Mouse (Mus musculus) intestine, embryonic 14.5 days (tissue): ENCODE results near the gene Rap1gap2. TPM values are rescaled to one million over a fixed set of nuclear protein-coding genes. Genes with fewer than 3 reads are reported as not detected.

Experiments
- ATAC-seq: fragments of 200-750 bp; cut with Nextera tagmentation; replicated peaks from 2 replicates; pipeline ENCODE4 v1.8.0; 2017; ENCODE audit warnings: low read depth, moderate number of reproducible peaks, moderate TSS enrichment, moderate library complexity; ENCODE audit not compliant: low FRiP score, low TSS enrichment
- DNase-seq: peaks from one replicate; pipeline ENCODE4 v3.0.0-alpha.2; 2018; ENCODE audit warnings: low spot score
- H3K27ac ChIP-seq: fragments of 300-500 bp; sonication (generic); 2 replicates; pipeline ENCODE4 v1.5.1; 2014; ENCODE audit warnings: low read depth, mild to moderate bottlenecking, control low read depth
- H3K27me3 ChIP-seq: fragments of 300-500 bp; sonication (generic); replicated peaks from 2 replicates; pipeline ENCODE4 v1.6.1; 2014; ENCODE audit warnings: low read length, control low read depth; ENCODE audit not compliant: control insufficient read depth, insufficient read depth
- H3K36me3 ChIP-seq: fragments of 300-500 bp; sonication (generic); 2 replicates; pipeline ENCODE4 v1.6.1; 2014; ENCODE audit warnings: low read length, control low read depth; ENCODE audit not compliant: control insufficient read depth, insufficient read depth
- H3K4me1 ChIP-seq: fragments of 300-500 bp; sonication (generic); replicated peaks from 2 replicates; pipeline ENCODE4 v1.6.1; 2014; ENCODE audit warnings: low read length, control low read depth, mixed read lengths; ENCODE audit not compliant: control insufficient read depth, insufficient read depth
- H3K4me2 ChIP-seq: fragments of 300-500 bp; sonication (generic); 2 replicates; pipeline ENCODE4 v1.6.1; 2014; ENCODE audit warnings: low read length
- H3K4me3 ChIP-seq: fragments of 300-500 bp; sonication (generic); 2 replicates; pipeline ENCODE4 v1.5.1; 2014; ENCODE audit warnings: low read depth, low read length, control low read depth, mixed read lengths
- H3K9ac ChIP-seq: fragments of 300-500 bp; sonication (generic); 2 replicates; pipeline ENCODE4 v1.6.1; 2014; ENCODE audit warnings: mild to moderate bottlenecking, low read length
- H3K9me3 ChIP-seq: fragments of 300-500 bp; sonication (generic); 2 replicates; pipeline ENCODE4 v1.6.1; 2016; ENCODE audit warnings: low read length, control low read depth; ENCODE audit not compliant: control insufficient read depth
- WGBS: fragments of 180-500 bp; shearing (Covaris S2); extraction: QIAGEN DNeasy Blood & Tissue Kit; methylation state at CpG from one replicate; pipeline ENCODE4 v1.1.7; 2014; 5-methylcytosine and 5-hydroxymethylcytosine counted together
- polyA plus RNA-seq: library from polyadenylated mRNA; unstranded; fragments of >200 nt; fragmentation: Nextera tagmentation; extraction: Ambion mirVana; gene quantifications from 2 replicates; pipeline ENCODE4 v1.2.1, GENCODE M21; 2014

Gene Rap1gap2
- polyA plus RNA-seq, 1 experiment from 2014 or later: 11.6 TPM

DNA sequence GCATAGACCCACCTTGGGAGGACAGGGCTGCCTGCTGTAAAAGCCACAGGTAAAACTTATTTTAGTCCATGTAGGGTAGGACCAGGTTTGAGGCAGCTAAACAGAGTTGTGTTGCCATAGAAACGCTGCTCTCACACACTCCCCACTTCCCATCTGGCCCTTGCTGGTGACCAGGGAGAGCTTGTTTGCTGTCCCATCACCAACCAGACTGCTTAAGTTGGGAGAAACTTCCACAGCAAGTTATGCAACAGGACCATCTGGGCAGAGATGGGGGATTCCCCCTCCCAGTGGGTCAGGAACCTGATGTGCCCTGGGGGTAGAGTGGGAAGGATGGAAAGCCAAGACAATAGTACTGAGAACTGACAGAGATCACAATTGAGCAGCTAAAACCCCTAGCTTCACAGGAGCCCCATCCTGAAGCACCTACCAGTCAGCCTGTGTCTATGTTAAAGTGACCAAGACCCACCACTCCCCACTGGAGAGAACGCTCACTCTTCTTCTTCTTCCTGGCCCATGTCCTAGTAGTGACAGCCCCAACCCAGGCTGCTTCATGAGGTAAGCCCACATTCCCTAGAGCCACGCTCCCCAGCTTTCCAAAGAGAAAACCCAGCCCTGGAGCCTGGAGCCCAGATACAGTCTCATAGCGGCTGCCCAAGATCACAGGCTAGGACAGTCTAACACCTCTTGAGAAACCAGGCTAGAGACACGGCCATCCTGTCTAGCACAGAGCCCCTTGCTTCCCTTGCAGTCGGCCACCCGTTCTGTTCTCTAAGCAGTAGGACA, 125.1 kb downstream of the Rap1gap2 start:
- H3K4me2 ChIP-seq: no peak overlapping the region
- no peak overlapping the region for H3K27ac ChIP-seq
- DNase-seq: no peak
- H3K4me3 ChIP-seq: no peak overlapping the region
- no peak overlapping the region for H3K9ac ChIP-seq
- H3K36me3 ChIP-seq: no peaks in the 10 kb centered on the region
- WGBS: 88% methylated on average over 7 of the region's 7 CpGs
- no peaks in the 10 kb centered on the region for H3K9me3 ChIP-seq
- ATAC-seq: no peak
- H3K27me3 ChIP-seq: no peaks in the 10 kb centered on the region
- H3K4me1 ChIP-seq: no peaks in the 10 kb centered on the region; the same call in 1 of the 2 replicates

DNA sequence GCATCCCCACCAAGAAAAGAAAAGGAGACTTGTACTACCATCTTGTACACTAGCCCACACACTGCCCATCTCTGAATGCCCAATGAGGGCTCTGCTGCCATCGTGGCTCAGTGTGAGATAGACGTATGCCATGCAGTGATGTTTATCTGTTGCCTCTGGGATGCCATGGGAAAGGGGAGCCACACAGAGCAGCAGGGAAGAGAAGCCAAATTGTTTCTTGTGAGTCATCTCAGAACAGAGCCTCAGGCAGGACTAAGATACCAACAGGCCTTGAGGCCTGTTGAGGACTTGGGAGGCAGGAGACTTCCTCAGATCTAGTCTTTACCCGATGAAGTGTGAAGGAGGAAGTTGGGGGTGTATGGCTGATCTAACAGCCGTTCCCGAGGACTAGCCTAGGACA, 126.8 kb downstream of the Rap1gap2 start:
- Histone ChIP-seq H3K9ac (no peak overlapping the region), H3K4me1 (no peaks in the 10 kb centered on the region; the same call in 1 of the 2 replicates), H3K4me3 (no peak overlapping the region), H3K27ac (no peak overlapping the region), H3K36me3 (no peaks in the 10 kb centered on the region), H3K4me2 (no peak overlapping the region), H3K27me3 (no peaks in the 10 kb centered on the region), H3K9me3 (no peaks in the 10 kb centered on the region)
- ATAC-seq: no peak
- 85% methylated on average over 5 of the region's 5 CpGs for WGBS
- DNase-seq: no peak

DNA sequence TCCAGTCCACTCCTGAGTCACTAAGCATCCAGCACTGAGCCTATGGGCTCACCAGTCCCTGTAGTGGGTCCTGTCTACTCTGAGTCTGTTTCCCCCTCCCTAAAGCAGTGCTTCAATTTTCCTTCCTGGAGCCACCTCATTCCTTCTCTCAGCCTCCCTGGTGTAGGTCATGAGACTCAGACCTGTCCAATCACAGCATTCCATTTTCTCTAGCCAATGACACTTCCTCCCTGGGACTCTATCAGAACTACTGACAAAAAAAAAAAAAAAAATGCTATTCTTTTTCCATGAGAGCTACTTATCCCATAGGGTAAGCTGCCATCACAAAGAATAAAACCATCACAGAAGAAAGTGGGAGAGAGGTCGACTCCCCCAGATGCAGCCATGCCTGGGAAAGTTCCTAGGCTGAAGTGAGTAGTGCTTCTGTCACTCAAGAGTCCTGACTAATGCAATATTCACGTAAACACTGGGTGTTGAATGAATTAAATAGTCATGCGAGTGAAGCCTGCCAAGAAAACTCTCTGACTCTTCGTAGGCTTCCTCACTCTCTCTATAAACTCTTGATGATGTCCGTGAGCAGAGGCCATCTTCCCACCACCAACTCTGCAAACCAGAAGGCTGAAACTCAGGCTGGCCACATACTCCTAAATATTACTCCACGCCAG, 127.4 kb downstream of the Rap1gap2 start:
- H3K27me3 ChIP-seq: no peaks in the 10 kb centered on the region
- H3K9me3 ChIP-seq: no peaks in the 10 kb centered on the region
- H3K9ac ChIP-seq: no peak overlapping the region
- H3K4me3 ChIP-seq: no peak overlapping the region
- no peaks in the 10 kb centered on the region for H3K36me3 ChIP-seq
- H3K4me2 ChIP-seq: no peak overlapping the region
- no peaks in the 10 kb centered on the region; the same call in 1 of the 2 replicates for H3K4me1 ChIP-seq
- 74% methylated on average over 6 of the region's 6 CpGs for WGBS
- H3K27ac ChIP-seq: no peak overlapping the region
- ATAC-seq (no peak), DNase-seq (no peak)

GRCm38 (mm10) chr11:74481797-74482196, 128.9 kb downstream of the Rap1gap2 start:
- DNase-seq (no peak), ATAC-seq (no peak; the same call in 1 of the 2 replicates)
- no peaks in the 10 kb centered on the region for H3K9me3 ChIP-seq

GRCm38 (mm10) chr11:74479715-74480289, 130.9 kb downstream of the Rap1gap2 start:
- no peak overlapping the region for H3K9ac ChIP-seq
- H3K27me3 ChIP-seq: no peaks in the 10 kb centered on the region
- no peak overlapping the region for H3K27ac ChIP-seq
- WGBS: 85% methylated on average over 5 of the region's 5 CpGs
- H3K36me3 ChIP-seq: no peaks in the 10 kb centered on the region
- H3K4me3 ChIP-seq: no peak overlapping the region
- H3K4me2 ChIP-seq: no peak overlapping the region
- no peak for ATAC-seq
- no peaks in the 10 kb centered on the region for H3K9me3 ChIP-seq
- no peaks in the 10 kb centered on the region for H3K4me1 ChIP-seq
- no peak for DNase-seq

More at GRCm38 (mm10) chr11:74481797-74482196, 128.9 kb downstream of the Rap1gap2 start:
- no peak overlapping the region for H3K4me2 ChIP-seq
- no peaks in the 10 kb centered on the region for H3K4me1 ChIP-seq
- H3K9ac ChIP-seq: no peak overlapping the region
- H3K4me3 ChIP-seq: no peak overlapping the region
- H3K36me3 ChIP-seq: no peaks in the 10 kb centered on the region
- H3K27ac ChIP-seq: no peak overlapping the region
- no peaks in the 10 kb centered on the region for H3K27me3 ChIP-seq
- whole genome bisulfite sequencing: 73% methylated on average over 5 of the region's 5 CpGs

GRCm38 (mm10) chr11:74478877-74479276, 131.8 kb downstream of the Rap1gap2 start:
- Histone ChIP-seq H3K4me2 (no peak overlapping the region), H3K4me1 (no peaks in the 10 kb centered on the region), H3K36me3 (no peaks in the 10 kb centered on the region), H3K27ac (no peak overlapping the region), H3K27me3 (no peaks in the 10 kb centered on the region), H3K9me3 (no peaks in the 10 kb centered on the region), H3K4me3 (no peak overlapping the region), H3K9ac (no peak overlapping the region)
- DNase-seq: no peak
- no peak for ATAC-seq
- 74% methylated on average over 2 of the region's 2 CpGs for WGBS

DNA sequence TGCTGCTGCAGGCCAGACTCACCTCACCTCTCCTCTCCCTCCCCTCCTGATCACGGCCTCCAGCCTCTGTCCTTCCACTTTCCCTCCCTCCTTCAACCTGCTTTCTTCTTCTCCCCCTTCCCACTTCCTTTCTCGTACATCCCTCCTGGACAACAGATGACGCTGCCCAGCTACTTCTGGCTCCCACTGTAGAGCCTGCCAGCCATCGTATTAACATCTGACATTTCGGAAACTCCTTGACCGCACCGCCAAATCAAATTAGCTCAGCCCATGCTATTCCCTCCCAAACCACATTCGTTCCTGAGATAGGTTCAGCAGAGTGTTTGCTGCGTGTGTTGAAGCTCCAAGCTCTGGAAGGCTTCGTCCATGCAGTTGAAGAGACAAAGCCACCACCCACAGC, 138.0 kb downstream of the Rap1gap2 start:
- Histone ChIP-seq H3K9ac (no peak overlapping the region), H3K4me1 (peaks cover 7% of the 10 kb centered on the region; the same call in 1 of the 2 replicates), H3K9me3 (no peaks in the 10 kb centered on the region), H3K4me2 (no peak overlapping the region), H3K4me3 (no peak overlapping the region), H3K27me3 (no peaks in the 10 kb centered on the region), H3K36me3 (no peaks in the 10 kb centered on the region), H3K27ac (no peak overlapping the region)
- 56% methylated on average over 10 of the region's 10 CpGs for WGBS
- DNase-seq: no peak
- no peak for ATAC-seq

GRCm38 (mm10) chr11:74468195-74468594, 142.5 kb downstream of the Rap1gap2 start:
- H3K4me1 ChIP-seq: peaks cover 19% of the 10 kb centered on the region
- no peaks in the 10 kb centered on the region for H3K9me3 ChIP-seq
- ATAC-seq (peak; percentile 25; the same call in 1 of the 2 replicates), DNase-seq (no peak)
- WGBS: 16% methylated on average over 6 of the region's 6 CpGs
- no peak overlapping the region for H3K4me2 ChIP-seq
- no peaks in the 10 kb centered on the region for H3K27me3 ChIP-seq
- H3K4me3 ChIP-seq: no peak overlapping the region
- H3K9ac ChIP-seq: no peak overlapping the region
- H3K36me3 ChIP-seq: no peaks in the 10 kb centered on the region
- H3K27ac ChIP-seq: no peak overlapping the region
